Mouse (Mus musculus): ENCODE measurements around the gene Ugt1a9.
"Not testable (repeated sequence)": the region's sequence is repeated elsewhere in the genome, so short reads cannot be mapped to it uniquely, and the experiment has no call there.

Ugt1a9 gene

GRCm38 (mm10) chr1:88105656-88106055 is 35.1 kb downstream of the Ugt1a9 start:
- no peak for DNase-seq (ENCODE audit: low spot score in 2 of 2)

- DNase-seq (ENCODE audit: low spot score in 2 of 2) = not testable (repeated sequence)
These were observed 38.5 kb downstream of the Ugt1a9 start for GRCm38 (mm10) chr1:88109027-88109557.

GRCm38 (mm10) chr1:88109604-88110003 is 39.0 kb downstream of the Ugt1a9 start:
- not testable (repeated sequence) for DNase-seq (ENCODE audit: low spot score in 2 of 2)

GRCm38 (mm10) chr1:88112769-88113168 is 42.2 kb downstream of the Ugt1a9 start:
- DNase-seq (ENCODE audit: low spot score in 2 of 2) = not testable (repeated sequence)

GRCm38 (mm10) chr1:88120550-88120949 is 50.0 kb downstream of the Ugt1a9 start:
- not testable (repeated sequence) for DNase-seq (ENCODE audit: low spot score in 2 of 2)

GRCm38 (mm10) chr1:88121521-88121920 is 50.9 kb downstream of the Ugt1a9 start:
- DNase-seq (ENCODE audit: low spot score in 2 of 2) = not testable (repeated sequence)

GRCm38 (mm10) chr1:88125827-88126360 is 55.3 kb downstream of the Ugt1a9 start:
- not testable (repeated sequence) for DNase-seq (ENCODE audit: low spot score in 2 of 2)

- DNase-seq (ENCODE audit: low spot score in 2 of 2) = not testable (repeated sequence)
These were observed 58.5 kb downstream of the Ugt1a9 start for GRCm38 (mm10) chr1:88129091-88129490.

GRCm38 (mm10) chr1:88130223-88130622 is 59.6 kb downstream of the Ugt1a9 start:
- DNase-seq (ENCODE audit: low spot score in 2 of 2) = not testable (repeated sequence)

- DNase-seq (ENCODE audit: low spot score in 2 of 2) = no peak
These were observed 63.4 kb downstream of the Ugt1a9 start for GRCm38 (mm10) chr1:88133908-88134456.

GRCm38 (mm10) chr1:88134457-88135011 is 63.9 kb downstream of the Ugt1a9 start, which contains the start of gene Ugt1a6a:
Gene Ugt1a6a, plus strand, starts transcription at chr1:88134809.
- not testable (repeated sequence) for DNase-seq (ENCODE audit: low spot score in 2 of 2)

GRCm38 (mm10) chr1:88135229-88135904 is 64.8 kb downstream of the Ugt1a9 start:
- DNase-seq (ENCODE audit: low spot score in 2 of 2) = not testable (repeated sequence)

GRCm38 (mm10) chr1:88136646-88137045 is 66.0 kb downstream of the Ugt1a9 start:
- DNase-seq (ENCODE audit: low spot score in 2 of 2) = no peak

- DNase-seq (ENCODE audit: low spot score in 2 of 2) = no peak
These were observed 66.7 kb downstream of the Ugt1a9 start for GRCm38 (mm10) chr1:88137264-88137663.

GRCm38 (mm10) chr1:88138145-88138544 is 67.5 kb downstream of the Ugt1a9 start:
- DNase-seq (ENCODE audit: low spot score in 2 of 2) = no peak

- not testable (repeated sequence) for DNase-seq (ENCODE audit: low spot score in 2 of 2)
These were observed 69.9 kb downstream of the Ugt1a9 start for GRCm38 (mm10) chr1:88140492-88140891.

GRCm38 (mm10) chr1:88143966-88144675 is 73.5 kb downstream of the Ugt1a9 start:
- DNase-seq (ENCODE audit: low spot score in 2 of 2) = peak in 1 of 2 experiments; percentile 20

- DNase-seq (ENCODE audit: low spot score in 2 of 2) = not testable (repeated sequence)
These were observed 74.7 kb downstream of the Ugt1a9 start for GRCm38 (mm10) chr1:88145278-88145677.

GRCm38 (mm10) chr1:88150133-88150532 is 79.5 kb downstream of the Ugt1a9 start:
- DNase-seq (ENCODE audit: low spot score in 2 of 2) = not testable (repeated sequence)

GRCm38 (mm10) chr1:88158430-88158829 is 87.8 kb downstream of the Ugt1a9 start:
- DNase-seq (ENCODE audit: low spot score in 2 of 2) = no peak

GRCm38 (mm10) chr1:88165711-88166110 is 95.1 kb downstream of the Ugt1a9 start, which contains the start of gene Ugt1a5:
Gene Ugt1a5, plus strand, starts transcription at chr1:88166012.
- no peak for DNase-seq (ENCODE audit: low spot score in 2 of 2)

GRCm38 (mm10) chr1:88172190-88172589 is 101.6 kb downstream of the Ugt1a9 start:
- DNase-seq (ENCODE audit: low spot score in 2 of 2) = not testable (repeated sequence)

Measured in frontal cortex, postnatal 10 days (tissue).